Mouse (Mus musculus) limb, embryonic 14.5 days (tissue): ENCODE data around the gene Trem2. TPM values are rescaled to one million over a fixed set of nuclear protein-coding genes. Genes with fewer than 3 reads are reported as not detected.

Experiments
- ATAC-seq: fragments of 200-750 bp; cut with Nextera tagmentation; 2 replicates; pipeline ENCODE4 v1.8.0; 2017; ENCODE audit warnings: low read depth, moderate number of reproducible peaks, moderate TSS enrichment; ENCODE audit not compliant: low FRiP score
- DNase-seq: peaks from one replicate; pipeline ENCODE4 v3.0.0-alpha.2; 2015; ENCODE audit warnings: low spot score
- H3K27ac ChIP-seq: fragments of 300-500 bp; sonication (generic); replicated peaks from 2 replicates; pipeline ENCODE4 v1.5.1; 2014; ENCODE audit warnings: low read depth, mild to moderate bottlenecking, low read length, moderate library complexity, mixed read lengths
- H3K27me3 ChIP-seq: fragments of 300-500 bp; sonication (generic); 2 replicates; pipeline ENCODE4 v1.6.1; 2014; ENCODE audit warnings: low read length, mixed read lengths; ENCODE audit not compliant: control insufficient read depth, insufficient read depth
- H3K36me3 ChIP-seq: fragments of 300-500 bp; sonication (generic); 2 replicates; pipeline ENCODE4 v1.6.1; 2014; ENCODE audit warnings: mild to moderate bottlenecking, low read length, moderate library complexity, mixed read lengths; ENCODE audit not compliant: control insufficient read depth, insufficient read depth
- H3K4me1 ChIP-seq: fragments of 300-500 bp; sonication (generic); 2 replicates; pipeline ENCODE4 v1.6.1; 2014; ENCODE audit warnings: antibody characterized with exemption, low read length, mixed read lengths; ENCODE audit not compliant: control insufficient read depth, insufficient read depth
- H3K4me2 ChIP-seq: fragments of 300-500 bp; sonication (generic); replicated peaks from 2 replicates; pipeline ENCODE4 v1.6.1; 2014; ENCODE audit warnings: low read depth, mild to moderate bottlenecking, low read length, moderate library complexity; ENCODE audit not compliant: severe bottlenecking
- H3K4me3 ChIP-seq: fragments of 300-500 bp; sonication (generic); replicated peaks from 2 replicates; pipeline ENCODE4 v1.5.1; 2014; ENCODE audit warnings: low read length
- H3K9ac ChIP-seq: fragments of 300-500 bp; sonication (generic); 2 replicates; pipeline ENCODE4 v1.6.1; 2014; ENCODE audit warnings: mild to moderate bottlenecking, low read depth, low read length, moderate library complexity; ENCODE audit not compliant: severe bottlenecking
- H3K9me3 ChIP-seq: fragments of 300-500 bp; sonication (generic); 2 replicates; pipeline ENCODE4 v1.6.1; 2016; ENCODE audit warnings: low read length; ENCODE audit not compliant: control insufficient read depth
- POLR2A ChIP-seq: fragments of 200-500 bp; IDR thresholded peaks from 2 replicates; pipeline ENCODE4 v1.8.0; 2012; ENCODE audit warnings: inconsistent platforms, mild to moderate bottlenecking, moderate library complexity, borderline replicate concordance; ENCODE audit not compliant: insufficient read depth, insufficient read length; ENCODE audit errors: extremely low read depth
- WGBS: fragments of 180-500 bp; shearing (Covaris S2); extraction: QIAGEN DNeasy Blood & Tissue Kit; methylation state at CpG from one replicate; pipeline ENCODE4 v1.1.7; 2014; 5-methylcytosine and 5-hydroxymethylcytosine counted together
- polyA plus RNA-seq, 2 experiments: library from polyadenylated mRNA; depleted of rRNA in 1 of 2; stranded (reverse) in 1 of 2; unstranded in 1 of 2; fragments of >200 nt; fragmentation: Nextera tagmentation in 1 of 2; extraction: Ambion mirVana in 1 of 2; gene quantifications; 2 replicates each; pipeline versions ENCODE4 v1.2.1 to v1.2.3; 2012 to 2014

The Trem2 gene
- polyA plus RNA-seq, 2 experiments = 8.4 to 10.4 TPM

- no peak for TF ChIP-seq POLR2A
- Histone ChIP-seq H3K27me3 (no peaks in the 10 kb centered on the region), H3K9me3 (no peaks in the 10 kb centered on the region), H3K27ac (no peak overlapping the region), H3K9ac (no peak overlapping the region), H3K4me3 (no peak overlapping the region), H3K4me2 (no peak overlapping the region), H3K36me3 (no peaks in the 10 kb centered on the region), H3K4me1 (no peaks in the 10 kb centered on the region)
- DNase-seq (no peak), ATAC-seq (no peak)
- WGBS = 88% methylated on average over 6 of the region's 6 CpGs
Observed at GRCm38 (mm10) chr17:48325093-48325492, 21.1 kb upstream of the Trem2 start.

- Histone ChIP-seq H3K4me2 (no peak overlapping the region), H3K4me1 (no peaks in the 10 kb centered on the region), H3K9ac (no peak overlapping the region), H3K27ac (no peak overlapping the region), H3K27me3 (no peaks in the 10 kb centered on the region), H3K9me3 (no peaks in the 10 kb centered on the region), H3K4me3 (no peak overlapping the region), H3K36me3 (no peaks in the 10 kb centered on the region)
- ATAC-seq (no peak), DNase-seq (no peak)
- WGBS = 76% methylated on average over 11 of the region's 11 CpGs
- TF ChIP-seq POLR2A = no peak
Observed at GRCm38 (mm10) chr17:48325638-48326037, 20.6 kb upstream of the Trem2 start.

- ATAC-seq (peak; percentile 70), DNase-seq (peak; percentile 65)
- no peak overlapping the region for H3K9ac ChIP-seq
- H3K4me2 ChIP-seq = no peak overlapping the region
- H3K27ac ChIP-seq = peak overlapping the region; percentile 65
- WGBS = 52% methylated on average over 4 of the region's 4 CpGs
- no peaks in the 10 kb centered on the region for H3K4me1 ChIP-seq
- no peak overlapping the region for H3K4me3 ChIP-seq
- no peaks in the 10 kb centered on the region for H3K9me3 ChIP-seq
- no peaks in the 10 kb centered on the region for H3K36me3 ChIP-seq
- TF ChIP-seq POLR2A = no peak
- H3K27me3 ChIP-seq = no peaks in the 10 kb centered on the region
Observed at GRCm38 (mm10) chr17:48326656-48327055, 19.5 kb upstream of the Trem2 start.

- Histone ChIP-seq H3K36me3 (no peaks in the 10 kb centered on the region), H3K9me3 (no peaks in the 10 kb centered on the region), H3K4me2 (no peak overlapping the region), H3K4me1 (no peaks in the 10 kb centered on the region), H3K9ac (no peak overlapping the region), H3K27me3 (no peaks in the 10 kb centered on the region), H3K4me3 (no peak overlapping the region), H3K27ac (no peak overlapping the region)
- WGBS = 95% methylated on average over 2 of the region's 2 CpGs
- no peak for TF ChIP-seq POLR2A
- no peak for ATAC-seq
- DNase-seq = no peak
Observed at GRCm38 (mm10) chr17:48332524-48332923, 13.7 kb upstream of the Trem2 start.

- Histone ChIP-seq H3K27me3 (no peaks in the 10 kb centered on the region), H3K4me2 (no peak overlapping the region), H3K27ac (no peak overlapping the region), H3K36me3 (no peaks in the 10 kb centered on the region), H3K9ac (no peak overlapping the region), H3K4me1 (no peaks in the 10 kb centered on the region), H3K9me3 (no peaks in the 10 kb centered on the region), H3K4me3 (no peak overlapping the region)
- WGBS = 89% methylated on average over 4 of the region's 4 CpGs
- no peak for TF ChIP-seq POLR2A
- no peak for ATAC-seq
- DNase-seq = no peak
Observed at GRCm38 (mm10) chr17:48334186-48334585, 12.0 kb upstream of the Trem2 start.

- Histone ChIP-seq H3K4me3 (no peak overlapping the region), H3K4me2 (no peak overlapping the region), H3K4me1 (no peaks in the 10 kb centered on the region), H3K27me3 (no peaks in the 10 kb centered on the region), H3K9me3 (no peaks in the 10 kb centered on the region), H3K9ac (no peak overlapping the region), H3K36me3 (no peaks in the 10 kb centered on the region), H3K27ac (no peak overlapping the region)
- no peak for TF ChIP-seq POLR2A
- DNase-seq (peak; percentile 81), ATAC-seq (no peak)
- WGBS = 2% methylated on average over 6 of the region's 6 CpGs
Observed at GRCm38 (mm10) chr17:48336857-48337256, 9.3 kb upstream of the Trem2 start.
